Mouse (Mus musculus) hindbrain, embryonic 15.5 days (tissue): Measurements from ENCODE around the gene Phf23. TPM values are rescaled to one million over a fixed set of nuclear protein-coding genes. Genes with fewer than 3 reads are reported as not detected.
A peak's percentile ranks its signal among the peaks of the same experiment; 100 is the strongest.

Experiments used
- ATAC-seq: fragments of 200-750 bp; cut with Nextera tagmentation; 2 replicates; pipeline ENCODE4 v1.8.0; 2017; ENCODE audit warnings: low read depth, moderate number of reproducible peaks, moderate TSS enrichment; ENCODE audit not compliant: low FRiP score
- H3K27ac ChIP-seq: fragments of 300-500 bp; sonication (generic); replicated peaks from 2 replicates; pipeline ENCODE4 v1.5.1; 2015; ENCODE audit warnings: mild to moderate bottlenecking, inconsistent platforms
- H3K27me3 ChIP-seq: fragments of 300-500 bp; sonication (generic); 2 replicates; pipeline ENCODE4 v1.6.1; 2015; ENCODE audit warnings: control low read depth, inconsistent platforms
- H3K36me3 ChIP-seq: fragments of 300-500 bp; sonication (generic); 2 replicates; pipeline ENCODE4 v1.6.1; 2015; ENCODE audit warnings: control low read depth, inconsistent platforms
- H3K4me1 ChIP-seq: fragments of 300-500 bp; sonication (generic); replicated peaks from 2 replicates; pipeline ENCODE4 v1.6.1; 2015; ENCODE audit warnings: control low read depth, inconsistent platforms
- H3K4me2 ChIP-seq: fragments of 300-500 bp; sonication (generic); 2 replicates; pipeline ENCODE4 v1.6.1; 2015; ENCODE audit warnings: moderate library complexity, mild to moderate bottlenecking, inconsistent platforms
- H3K4me3 ChIP-seq: fragments of 300-500 bp; sonication (generic); 2 replicates; pipeline ENCODE4 v1.5.1; 2015; ENCODE audit warnings: mild to moderate bottlenecking, inconsistent platforms
- H3K9ac ChIP-seq: fragments of 300-500 bp; sonication (generic); 2 replicates; pipeline ENCODE4 v1.6.1; 2015; ENCODE audit warnings: inconsistent platforms
- H3K9me3 ChIP-seq: fragments of 300-500 bp; sonication (generic); 2 replicates; pipeline ENCODE4 v1.6.1; 2016; ENCODE audit warnings: control low read depth, inconsistent platforms
- WGBS: fragments of 180-500 bp; shearing (Covaris S2); methylation state at CpG from one replicate; pipeline ENCODE4 v1.1.7; 2015; 5-methylcytosine and 5-hydroxymethylcytosine counted together
- polyA plus RNA-seq: library from polyadenylated mRNA; unstranded; fragments of >200 nt; fragmentation: Nextera tagmentation; extraction: Ambion mirVana; gene quantifications from 2 replicates; pipeline ENCODE4 v1.2.1, GENCODE M21; 2015

The Phf23 gene
- polyA plus RNA-seq, 1 experiment from 2014 or later, result 56.1 TPM

GRCm38 (mm10) chr11:69979827-69980195 lies 15.8 kb upstream of the Phf23 start:
- Histone ChIP-seq H3K4me3 (peak overlapping the region; percentile 100), H3K27ac (peak overlapping the region; percentile 100), H3K4me2 (peak overlapping the region; percentile 90), H3K36me3 (peaks cover 34% of the 10 kb centered on the region), H3K9me3 (no peaks in the 10 kb centered on the region), H3K9ac (peak overlapping the region; percentile 100), H3K4me1 (peaks cover 40% of the 10 kb centered on the region), H3K27me3 (no peaks in the 10 kb centered on the region)
- 4% methylated on average over 16 of the region's 16 CpGs for WGBS
- ATAC-seq, result no peak

GRCm38 (mm10) chr11:69980196-69981140 lies 15.1 kb upstream of the Phf23 start:
- H3K36me3 ChIP-seq, result peaks cover 34% of the 10 kb centered on the region
- ATAC-seq, result peak; percentile 95
- H3K4me2 ChIP-seq, result peak overlapping the region; percentile 95
- H3K27ac ChIP-seq, result peak overlapping the region; percentile 100
- under 1% methylated on average over 34 of the region's 60 CpGs for WGBS
- no peaks in the 10 kb centered on the region for H3K9me3 ChIP-seq
- H3K4me1 ChIP-seq, result peaks cover 40% of the 10 kb centered on the region
- H3K9ac ChIP-seq, result peak overlapping the region; percentile 100
- peak overlapping the region; percentile 100 for H3K4me3 ChIP-seq
- no peaks in the 10 kb centered on the region for H3K27me3 ChIP-seq

- Histone ChIP-seq H3K27me3 (no peaks in the 10 kb centered on the region), H3K4me2 (peak within 1 kb of the TSS; percentile 95), H3K4me1 (peaks cover 40% of the 10 kb centered on the region), H3K27ac (peak within 1 kb of the TSS; percentile 100), H3K4me3 (peak within 1 kb of the TSS; percentile 100), H3K9me3 (no peaks in the 10 kb centered on the region), H3K36me3 (peaks cover 32% of the 10 kb centered on the region), H3K9ac (peak within 1 kb of the TSS; percentile 100)
- ATAC-seq, result peak; percentile 54; the same call in 1 of the 2 replicates
- under 1% methylated on average over 37 of the region's 43 CpGs for WGBS
Observed at GRCm38 (mm10) chr11:69981141-69981762, 14.3 kb upstream of the Phf23 start, which contains the start of gene Ctdnep1. Gene Ctdnep1, plus strand, starts transcription at chr11:69981156.

- Histone ChIP-seq H3K4me1 (peaks cover 40% of the 10 kb centered on the region), H3K9ac (peak within 1 kb of the TSS; percentile 100), H3K9me3 (no peaks in the 10 kb centered on the region), H3K36me3 (peaks cover 27% of the 10 kb centered on the region), H3K4me2 (peak within 1 kb of the TSS; percentile 95), H3K27ac (peak within 1 kb of the TSS; percentile 100), H3K27me3 (no peaks in the 10 kb centered on the region), H3K4me3 (peak within 1 kb of the TSS; percentile 100)
- 65% methylated on average over 8 of the region's 8 CpGs for WGBS
- ATAC-seq, result no peak
Observed at GRCm38 (mm10) chr11:69982225-69982624, 13.4 kb upstream of the Phf23 start, which contains the start of gene Elp5. Gene Elp5, minus strand, starts transcription at chr11:69982517.

GRCm38 (mm10) chr11:69982877-69983276 lies 12.7 kb upstream of the Phf23 start:
- Histone ChIP-seq H3K27me3 (no peaks in the 10 kb centered on the region), H3K36me3 (peaks cover 29% of the 10 kb centered on the region), H3K9me3 (no peaks in the 10 kb centered on the region), H3K9ac (peak overlapping the region; percentile 100; the same call in 1 of the 2 replicates), H3K4me3 (peak overlapping the region; percentile 100), H3K27ac (no peak overlapping the region), H3K4me2 (peak overlapping the region; percentile 95), H3K4me1 (peaks cover 40% of the 10 kb centered on the region)
- WGBS, result 36% methylated on average over 5 of the region's 5 CpGs
- ATAC-seq, result no peak

GRCm38 (mm10) chr11:69983377-69983776 lies 12.2 kb upstream of the Phf23 start:
- Histone ChIP-seq H3K4me2 (peak overlapping the region; percentile 95; the same call in 1 of the 2 replicates), H3K9me3 (no peaks in the 10 kb centered on the region), H3K27ac (no peak overlapping the region), H3K9ac (peak overlapping the region; percentile 100; the same call in 1 of the 2 replicates), H3K27me3 (no peaks in the 10 kb centered on the region), H3K4me1 (peaks cover 36% of the 10 kb centered on the region), H3K4me3 (peak overlapping the region; percentile 100; the same call in 1 of the 2 replicates), H3K36me3 (peaks cover 34% of the 10 kb centered on the region)
- WGBS, result 93% methylated on average over 4 of the region's 4 CpGs
- no peak for ATAC-seq

- Histone ChIP-seq H3K4me1 (peaks cover 26% of the 10 kb centered on the region), H3K4me3 (no peak overlapping the region), H3K4me2 (no peak overlapping the region), H3K9ac (no peak overlapping the region), H3K36me3 (peaks cover 44% of the 10 kb centered on the region), H3K27me3 (no peaks in the 10 kb centered on the region), H3K9me3 (no peaks in the 10 kb centered on the region), H3K27ac (no peak overlapping the region)
- WGBS, result 94% methylated on average over 8 of the region's 8 CpGs
- ATAC-seq, result no peak
Observed at GRCm38 (mm10) chr11:69984431-69984830, 11.1 kb upstream of the Phf23 start.

- Histone ChIP-seq H3K36me3 (peaks cover 52% of the 10 kb centered on the region), H3K9ac (no peak overlapping the region), H3K27ac (peak overlapping the region; percentile 47; the same call in 1 of the 2 replicates), H3K4me2 (no peak overlapping the region), H3K4me3 (no peak overlapping the region), H3K27me3 (no peaks in the 10 kb centered on the region), H3K4me1 (peaks cover 31% of the 10 kb centered on the region), H3K9me3 (no peaks in the 10 kb centered on the region)
- 88% methylated on average over 8 of the region's 8 CpGs for WGBS
- ATAC-seq, result no peak
Observed at GRCm38 (mm10) chr11:69989949-69990348, 5.6 kb upstream of the Phf23 start.

GRCm38 (mm10) chr11:69990850-69991691 lies 4.5 kb upstream of the Phf23 start, which contains the start of gene Gabarap:
Gene Gabarap, plus strand, starts transcription at chr11:69991143.
- no peaks in the 10 kb centered on the region for H3K27me3 ChIP-seq
- H3K4me2 ChIP-seq, result peak within 1 kb of the TSS; percentile 75
- H3K4me1 ChIP-seq, result peaks cover 31% of the 10 kb centered on the region
- H3K9ac ChIP-seq, result peak within 1 kb of the TSS; percentile 82
- peak; percentile 71 for ATAC-seq
- peaks cover 45% of the 10 kb centered on the region for H3K36me3 ChIP-seq
- H3K9me3 ChIP-seq, result no peaks in the 10 kb centered on the region
- H3K27ac ChIP-seq, result peak within 1 kb of the TSS; percentile 93
- H3K4me3 ChIP-seq, result peak within 1 kb of the TSS; percentile 72
- WGBS, result under 1% methylated on average over 40 of the region's 40 CpGs

- peak overlapping the region; percentile 75 for H3K4me2 ChIP-seq
- H3K27ac ChIP-seq, result peak overlapping the region; percentile 93
- peak; percentile 7 for ATAC-seq
- peak overlapping the region; percentile 72 for H3K4me3 ChIP-seq
- 0% methylated on average over 15 of the region's 15 CpGs for WGBS
- no peaks in the 10 kb centered on the region for H3K27me3 ChIP-seq
- no peaks in the 10 kb centered on the region for H3K9me3 ChIP-seq
- H3K9ac ChIP-seq, result peak overlapping the region; percentile 82
- peaks cover 39% of the 10 kb centered on the region for H3K36me3 ChIP-seq
- H3K4me1 ChIP-seq, result peaks cover 31% of the 10 kb centered on the region
Observed at GRCm38 (mm10) chr11:69991711-69992110, 3.9 kb upstream of the Phf23 start.

GRCm38 (mm10) chr11:69992396-69992795 lies 3.2 kb upstream of the Phf23 start:
- Histone ChIP-seq H3K27me3 (no peaks in the 10 kb centered on the region), H3K4me1 (peaks cover 34% of the 10 kb centered on the region), H3K4me3 (peak overlapping the region; percentile 72), H3K36me3 (peaks cover 37% of the 10 kb centered on the region), H3K9me3 (no peaks in the 10 kb centered on the region), H3K9ac (peak overlapping the region; percentile 82), H3K27ac (no peak overlapping the region), H3K4me2 (peak overlapping the region; percentile 75)
- WGBS, result 85% methylated on average over 10 of the region's 10 CpGs
- no peak for ATAC-seq
